Mouse (Mus musculus) megakaryocyte, embryonic 14.5 days (primary cell): ENCODE data around the gene Dsp.

Experiments
- FLI1 ChIP-seq: IDR thresholded peaks from 2 replicates; pipeline ENCODE4 v1.6.1; 2012; ENCODE audit warnings: low read length, inconsistent platforms, mixed read lengths
- GATA1 ChIP-seq: IDR thresholded peaks from 3 replicates; pipeline ENCODE4 v1.6.1; 2012; ENCODE audit warnings: mixed read lengths, low read length, inconsistent platforms, borderline replicate concordance

DNA sequence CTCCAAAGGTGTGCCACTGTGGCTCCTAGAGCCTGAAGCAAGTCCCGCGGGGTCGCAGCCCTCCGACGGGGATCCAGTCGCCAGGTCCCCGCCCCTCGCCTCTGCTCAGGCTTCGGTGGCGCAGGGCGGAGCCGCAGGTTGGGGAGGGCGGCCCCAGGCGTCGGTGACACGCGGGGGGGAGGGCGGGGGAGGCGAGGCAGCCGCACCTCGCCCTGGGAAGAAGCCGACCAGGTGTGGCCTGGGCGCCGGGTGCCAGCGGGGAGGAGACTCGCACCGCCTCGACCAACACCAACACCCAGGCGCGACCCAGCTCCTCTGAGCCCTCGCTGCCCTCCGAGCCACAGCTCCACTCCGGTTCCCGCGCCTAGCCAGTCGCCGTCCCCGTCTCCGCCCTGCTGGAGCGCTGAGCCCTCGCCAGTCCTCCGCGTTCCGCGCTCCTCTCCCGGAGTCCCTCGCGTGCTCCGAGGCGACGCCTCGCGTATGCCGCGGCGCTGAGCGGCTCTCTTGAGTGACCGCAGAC lies at the start of gene Dsp:
- TF ChIP-seq GATA1 (no peak), FLI1 (no peak)
